Mouse (Mus musculus) liver (tissue): Measurements from ENCODE around the gene Htt.
A peak's percentile ranks its signal among the peaks of the same experiment; 100 is the strongest.

Experiments
- DNase-seq: peaks from one replicate; pipeline ENCODE4 v3.0.0-alpha.2; 2020; ENCODE audit warnings: mixed read lengths

The Htt gene

GRCm38 (mm10) chr5:34931516-34932457 is 170.2 kb downstream of the Htt start:
- peak; percentile 34 for DNase-seq

DNA sequence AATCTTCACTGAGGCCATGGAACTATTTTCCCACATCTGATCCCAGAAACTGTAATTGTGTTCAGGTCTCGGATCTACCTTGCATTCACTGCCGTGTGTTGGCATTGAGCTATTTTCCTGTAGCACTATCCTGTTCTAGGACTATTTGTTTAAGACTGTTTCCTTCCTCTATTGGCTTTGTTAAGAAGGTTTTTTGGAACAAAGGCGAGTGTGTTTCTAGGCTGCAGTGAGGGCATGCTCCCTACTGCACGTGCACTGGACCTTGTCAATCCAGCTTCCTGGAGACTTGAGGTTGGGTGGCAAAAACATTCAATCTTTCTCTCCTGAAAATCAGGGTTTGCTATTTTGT is 170.9 kb downstream of the Htt start:
- no peak for DNase-seq

DNA sequence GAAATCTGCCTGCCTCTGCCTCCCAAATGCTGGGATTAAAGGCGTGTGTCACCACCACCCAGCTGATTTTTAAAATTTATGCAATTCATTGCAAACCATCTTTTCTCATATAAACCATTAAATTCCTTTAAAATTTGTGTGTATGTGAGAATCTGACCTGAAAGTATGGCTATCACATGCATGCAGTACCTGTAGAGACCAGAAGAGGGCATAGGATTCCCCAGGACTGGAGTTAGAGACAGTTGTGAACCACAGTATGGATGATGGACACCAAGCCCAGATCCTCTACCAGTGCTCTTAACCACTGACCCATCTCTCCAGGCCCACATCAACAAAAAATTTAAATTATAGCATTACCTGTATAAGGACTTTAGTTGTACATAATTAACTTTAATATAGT is 171.9 kb downstream of the Htt start:
- no peak for DNase-seq

GRCm38 (mm10) chr5:34941710-34942470 is 180.3 kb downstream of the Htt start:
- DNase-seq, result no peak

DNA sequence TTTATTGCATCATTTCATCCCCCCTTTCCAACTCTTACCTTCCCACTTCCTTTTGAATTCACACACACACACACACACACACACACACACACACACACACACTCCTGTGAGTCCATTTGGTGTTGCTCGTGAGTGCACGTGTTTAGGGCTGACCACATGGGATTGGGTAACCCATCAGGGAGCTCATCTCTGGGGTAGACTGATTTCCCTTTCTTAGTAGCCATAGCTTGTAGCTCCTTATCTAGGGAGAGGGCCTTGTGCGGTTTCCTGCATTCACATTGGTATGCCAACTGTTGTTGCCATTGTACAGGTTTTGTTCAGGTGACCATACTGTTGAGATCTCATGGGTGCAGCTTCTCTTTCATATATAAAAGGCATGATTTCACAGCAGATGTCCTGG is 181.9 kb downstream of the Htt start:
- no peak for DNase-seq

DNA sequence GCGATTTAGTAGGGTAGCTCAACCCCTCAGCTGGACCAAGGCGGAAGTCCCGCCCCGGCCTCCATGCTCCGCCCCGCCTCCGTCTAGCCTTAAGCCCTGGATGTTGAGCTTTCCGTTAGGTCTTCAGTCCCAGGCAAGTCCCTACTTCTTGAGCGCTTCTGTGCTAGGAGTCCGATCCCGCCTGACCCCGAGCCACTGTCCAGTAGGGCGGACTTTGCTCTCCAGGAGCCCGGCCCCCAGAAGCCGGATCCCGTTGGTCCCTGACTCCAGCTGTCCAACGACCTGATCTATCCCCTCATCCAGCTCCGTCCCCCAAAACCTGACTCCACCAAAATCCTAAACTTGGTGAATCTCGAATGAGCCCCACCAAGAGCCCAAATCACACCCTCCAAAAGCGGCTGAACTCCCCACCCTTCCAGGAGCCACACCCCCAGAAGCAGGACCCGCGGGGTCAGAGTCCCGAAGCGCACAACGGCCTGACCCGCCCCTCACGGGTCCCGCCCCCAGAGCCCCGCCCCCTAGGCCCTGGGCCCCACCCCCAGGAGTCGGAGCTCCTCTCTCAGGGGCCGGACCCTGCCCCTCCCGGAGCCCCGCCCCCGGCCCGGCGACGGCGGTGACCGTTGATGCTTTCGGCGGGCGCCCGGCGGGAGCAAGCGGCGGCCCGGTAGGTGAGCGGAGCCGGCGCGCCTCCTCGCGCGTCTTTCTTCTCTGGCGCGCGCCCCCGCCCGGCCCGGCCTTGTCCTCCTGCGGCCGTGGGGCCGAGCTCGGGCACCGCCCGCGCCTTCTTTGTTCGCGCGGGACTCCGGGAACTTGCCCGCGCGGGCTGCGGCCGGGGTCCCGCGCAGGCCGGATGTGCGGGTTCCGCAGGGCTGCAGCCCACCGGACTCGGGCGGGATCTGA is 187.6 kb downstream of the Htt start, which contains the start of gene Rgs12:
Gene Rgs12, plus strand, starts transcription at position 585 of the 900 bp plus-strand sequence.
- peak; percentile 98 for DNase-seq

DNA sequence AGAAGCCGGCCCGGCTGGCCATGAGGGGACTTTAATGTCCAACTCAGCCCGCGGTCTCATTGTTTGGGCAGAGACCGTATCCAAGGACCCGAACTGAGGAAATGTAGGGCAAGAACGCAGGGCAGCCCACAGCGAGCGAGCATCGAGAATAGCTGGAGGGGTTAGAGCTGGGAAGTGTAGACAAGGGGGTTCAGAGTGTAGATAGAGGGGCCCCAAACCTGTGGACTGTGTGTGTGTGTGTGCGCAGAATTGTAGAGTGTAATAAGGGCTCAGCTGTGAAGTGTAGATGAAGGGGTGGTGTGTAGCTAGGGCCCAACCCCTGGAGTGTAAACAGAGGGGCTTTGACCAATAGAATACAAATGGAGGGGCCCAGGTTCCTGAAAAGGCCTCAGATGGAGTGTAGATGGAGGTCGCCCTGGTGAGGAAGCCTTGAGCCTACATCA is 188.2 kb downstream of the Htt start:
- DNase-seq, result no peak

- no peak for DNase-seq
These were observed 189.1 kb downstream of the Htt start for GRCm38 (mm10) chr5:34950486-34951160.

DNA sequence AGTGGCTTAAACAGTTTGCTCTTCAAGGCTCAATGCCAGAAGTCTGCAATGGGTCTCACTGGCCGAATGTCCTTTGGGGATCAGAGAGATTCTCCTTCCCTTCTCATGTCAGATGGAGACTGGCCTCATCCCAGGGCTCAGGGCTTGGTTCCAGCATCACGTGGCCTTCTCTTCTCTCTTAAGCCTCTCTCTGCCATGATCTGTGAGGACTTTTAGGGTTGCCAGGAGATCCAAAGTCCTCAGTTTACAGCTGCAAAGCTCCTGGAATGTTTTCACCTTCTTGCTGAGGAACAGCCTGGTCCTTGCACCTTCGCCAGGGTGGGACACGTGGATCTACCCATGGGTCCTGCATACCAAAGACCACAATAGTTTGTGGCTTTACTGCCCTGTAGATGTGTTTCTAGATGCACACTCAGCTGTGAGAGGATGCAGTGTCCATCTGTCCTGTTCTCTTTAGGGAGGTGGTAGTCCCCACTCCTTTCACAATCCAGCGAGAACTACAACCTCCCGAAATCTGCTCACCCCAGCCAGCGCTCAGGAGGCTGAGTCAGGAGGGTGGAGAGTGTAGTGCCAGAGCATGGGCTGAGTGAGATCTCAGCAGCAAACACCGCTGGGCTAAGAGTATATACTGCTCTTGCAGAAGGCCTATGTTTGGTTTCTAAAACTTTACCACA is 189.8 kb downstream of the Htt start:
- DNase-seq, result no peak

DNA sequence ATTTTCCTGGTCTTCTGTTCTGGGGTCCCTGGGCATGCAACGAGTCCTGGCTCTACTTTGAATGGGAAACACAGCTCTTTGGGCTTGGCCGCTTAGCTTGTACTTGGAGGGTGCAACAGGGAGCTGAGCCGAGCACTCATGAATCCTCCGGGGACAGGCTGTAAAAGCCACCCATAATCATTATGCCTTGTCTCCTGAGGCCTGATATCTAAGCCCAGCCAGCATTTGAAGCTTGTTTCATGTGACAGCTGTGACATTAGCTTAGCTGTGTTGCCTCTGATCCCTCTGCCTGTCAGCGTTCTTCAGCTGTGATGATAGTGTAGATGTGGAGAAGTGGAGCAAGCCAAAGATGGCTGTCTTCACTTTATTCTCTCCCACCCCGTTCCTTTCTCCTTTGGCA is 193.0 kb downstream of the Htt start:
- DNase-seq, result no peak

GRCm38 (mm10) chr5:34955630-34956029 is 194.1 kb downstream of the Htt start:
- no peak for DNase-seq

DNA sequence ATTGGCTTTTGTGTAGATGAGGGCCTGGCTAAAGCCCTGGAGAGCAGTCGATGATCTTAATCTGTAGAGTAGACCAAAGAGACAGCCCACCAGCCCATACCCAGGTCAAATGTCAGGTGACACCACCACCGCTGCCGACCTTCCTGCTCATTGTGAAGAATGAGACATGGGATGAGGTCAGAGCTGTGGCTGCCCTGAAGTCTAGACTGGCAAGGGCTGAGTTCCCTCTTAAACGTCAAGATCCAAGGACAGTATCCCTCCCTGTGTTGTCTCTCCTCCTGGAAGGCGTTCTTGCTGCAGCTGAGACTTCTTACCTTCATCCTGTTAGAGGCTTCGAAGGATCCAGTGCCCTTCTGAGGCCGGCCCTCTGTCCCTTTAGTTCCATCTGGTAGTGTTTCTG is 194.6 kb downstream of the Htt start:
- no peak for DNase-seq

DNA sequence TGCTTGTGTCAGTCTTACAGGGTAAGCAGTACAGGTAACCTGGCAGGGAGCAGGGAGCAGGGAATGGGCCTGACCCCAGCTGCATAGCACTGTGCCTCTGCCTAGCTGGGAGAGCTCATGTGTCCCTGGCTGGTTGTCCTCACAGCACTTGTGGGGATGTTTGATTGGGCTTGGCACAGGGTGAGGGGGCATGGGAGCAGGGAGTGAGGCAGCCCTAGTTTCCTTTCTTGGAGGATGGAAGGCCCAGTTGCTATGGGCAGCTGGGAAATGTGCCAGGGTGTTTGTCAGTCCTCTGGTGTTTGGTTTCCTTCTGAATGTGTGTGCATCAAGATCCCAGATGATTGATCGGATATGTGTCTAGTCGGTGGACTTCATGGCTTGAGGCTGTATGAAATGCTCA is 195.5 kb downstream of the Htt start:
- no peak for DNase-seq

DNA sequence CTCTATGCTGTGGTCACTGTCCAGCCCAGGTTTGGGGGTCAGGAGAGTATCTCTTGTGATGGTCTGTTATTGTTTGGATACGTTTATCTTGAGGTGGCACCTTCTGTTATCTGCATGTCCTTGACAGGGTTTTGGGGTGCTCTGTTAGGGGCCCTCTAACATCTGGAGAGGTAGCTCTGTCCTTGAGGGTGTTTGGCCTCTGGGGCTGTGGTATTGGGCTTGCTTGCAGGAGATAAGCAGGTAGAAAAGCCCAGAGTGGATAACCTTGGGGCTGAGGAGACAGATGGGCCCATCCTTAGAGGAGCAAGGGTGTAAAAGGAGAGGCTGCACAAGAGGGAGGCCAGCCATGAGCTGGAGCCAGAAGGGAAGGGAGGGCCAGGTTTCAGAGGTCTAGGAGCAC is 198.5 kb downstream of the Htt start:
- peak; percentile 79 for DNase-seq
